Mouse (Mus musculus) liver, embryonic 14.5 days (tissue): ENCODE measurements around the gene Rab4a. TPM values are rescaled to one million over a fixed set of nuclear protein-coding genes. Genes with fewer than 3 reads are reported as not detected.

ENCODE experiments used
- ATAC-seq: fragments of 200-750 bp; cut with Nextera tagmentation; 2 replicates; pipeline ENCODE4 v1.8.0; 2017; ENCODE audit warnings: moderate number of reproducible peaks, mild to moderate bottlenecking, moderate library complexity; ENCODE audit not compliant: insufficient read depth
- DNase-seq, 3 experiments: peaks; one replicate each; pipeline ENCODE4 v3.0.0-alpha.2; 2012 to 2013; ENCODE audit warnings: low read depth in 3 of 3, low spot score in 3 of 3
- H3K27ac ChIP-seq: fragments of 300-500 bp; sonication (generic); 2 replicates; pipeline ENCODE4 v1.5.1; 2014; ENCODE audit warnings: moderate library complexity, mild to moderate bottlenecking, control low read depth, inconsistent platforms
- H3K27me3 ChIP-seq: fragments of 300-500 bp; sonication (generic); 2 replicates; pipeline ENCODE4 v1.6.1; 2014; ENCODE audit warnings: mild to moderate bottlenecking, low read length, moderate library complexity; ENCODE audit not compliant: control insufficient read depth, insufficient read depth
- H3K36me3 ChIP-seq: fragments of 300-500 bp; sonication (generic); replicated peaks from 2 replicates; pipeline ENCODE4 v1.6.1; 2014; ENCODE audit warnings: low read depth; ENCODE audit not compliant: control insufficient read depth, insufficient read depth
- H3K4me1 ChIP-seq, 2 experiments: fragments of 200-500 bp in 1 of 2; fragments of 300-500 bp in 1 of 2; sonication (generic) in 1 of 2; replicated peaks; 2 replicates each; pipeline ENCODE4 v1.6.1; 2012 to 2014; ENCODE audit warnings: antibody characterized with exemption in 1 of 2, inconsistent platforms in 1 of 2, low read length in 1 of 2; ENCODE audit not compliant: control insufficient read depth in 2 of 2, insufficient read depth in 2 of 2
- H3K4me2 ChIP-seq: fragments of 300-500 bp; sonication (generic); 2 replicates; pipeline ENCODE4 v1.6.1; 2014; ENCODE audit warnings: low read depth, mild to moderate bottlenecking, control low read depth, moderate library complexity
- H3K4me3 ChIP-seq, 2 experiments: fragments of 200-500 bp in 1 of 2; fragments of 300-500 bp in 1 of 2; sonication (generic) in 1 of 2; 2 replicates each; pipeline ENCODE4 v1.5.1; 2012 to 2014; ENCODE audit warnings: low read depth in 2 of 2, low read length in 2 of 2, mild to moderate bottlenecking in 2 of 2, control low read depth in 1 of 2, inconsistent platforms in 1 of 2, moderate library complexity in 1 of 2; ENCODE audit not compliant: insufficient read depth in 1 of 2
- H3K9ac ChIP-seq: fragments of 300-500 bp; sonication (generic); replicated peaks from 2 replicates; pipeline ENCODE4 v1.6.1; 2014; ENCODE audit warnings: mild to moderate bottlenecking, control low read depth, moderate library complexity
- H3K9me3 ChIP-seq: fragments of 300-500 bp; sonication (generic); 2 replicates; pipeline ENCODE4 v1.6.1; 2016; ENCODE audit warnings: low read length, mixed read lengths; ENCODE audit not compliant: control insufficient read depth
- CTCF ChIP-seq: IDR thresholded peaks from 2 replicates; pipeline ENCODE4 v1.5.1; 2016; ENCODE audit warnings: antibody characterized with exemption, low read depth, control low read depth
- EP300 ChIP-seq: IDR thresholded peaks from 2 replicates; pipeline ENCODE4 v1.6.1; 2016; ENCODE audit warnings: antibody characterized with exemption, low read depth
- WGBS: fragments of 180-500 bp; shearing (Covaris S2); extraction: QIAGEN DNeasy Blood & Tissue Kit; methylation state at CpG from one replicate; pipeline ENCODE4 v1.1.7; 2014; ENCODE audit not compliant: insufficient replicate concordance; 5-methylcytosine and 5-hydroxymethylcytosine counted together
- polyA plus RNA-seq, 2 experiments: library from polyadenylated mRNA; depleted of rRNA in 1 of 2; stranded (reverse) in 1 of 2; unstranded in 1 of 2; fragments of >200 nt; fragmentation: Nextera tagmentation in 1 of 2; extraction: Ambion mirVana in 1 of 2; gene quantifications; 2 replicates each; pipeline versions ENCODE4 v1.2.1 to v1.2.3; 2012 to 2014

Gene Rab4a
- polyA plus RNA-seq, 2 experiments = 12.9 to 23.7 TPM

DNA sequence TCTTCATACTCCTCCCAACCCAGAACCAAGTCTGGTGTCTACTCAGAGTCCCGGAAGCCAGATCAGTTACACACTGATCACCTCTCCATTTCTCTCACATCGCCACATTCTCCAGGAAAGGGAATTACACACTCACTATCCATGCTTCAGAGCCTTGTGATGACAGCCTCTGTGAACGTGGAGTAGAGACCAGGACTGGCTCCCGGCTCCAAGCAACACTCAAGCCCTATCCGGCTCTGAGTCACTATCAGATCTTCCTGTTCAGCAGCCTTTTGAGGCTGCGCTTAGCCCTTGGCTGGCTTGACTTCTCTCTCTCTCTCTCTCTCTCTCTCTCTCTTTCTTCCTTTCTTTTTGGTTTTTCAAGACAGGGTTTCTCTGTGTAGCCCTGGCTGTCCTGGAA, 67.6 kb downstream of the Rab4a start:
- Histone ChIP-seq H3K9ac (no peak overlapping the region), H3K27ac (no peak overlapping the region), H3K4me1 (0 out of 4 replicates have a peak, but pooled peaks cover 0 to 3% of the 10 kb centered on the region in 2 experiments), H3K27me3 (no peaks in the 10 kb centered on the region), H3K9me3 (no peaks in the 10 kb centered on the region), H3K4me2 (no peak overlapping the region), H3K4me3 (no peak overlapping the region), H3K36me3 (no peaks in the 10 kb centered on the region)
- WGBS = 56% methylated on average over 6 of the region's 6 CpGs
- ATAC-seq (no peak), DNase-seq (no peak)
- TF ChIP-seq EP300 = no peak
- TF ChIP-seq CTCF = no peak

DNA sequence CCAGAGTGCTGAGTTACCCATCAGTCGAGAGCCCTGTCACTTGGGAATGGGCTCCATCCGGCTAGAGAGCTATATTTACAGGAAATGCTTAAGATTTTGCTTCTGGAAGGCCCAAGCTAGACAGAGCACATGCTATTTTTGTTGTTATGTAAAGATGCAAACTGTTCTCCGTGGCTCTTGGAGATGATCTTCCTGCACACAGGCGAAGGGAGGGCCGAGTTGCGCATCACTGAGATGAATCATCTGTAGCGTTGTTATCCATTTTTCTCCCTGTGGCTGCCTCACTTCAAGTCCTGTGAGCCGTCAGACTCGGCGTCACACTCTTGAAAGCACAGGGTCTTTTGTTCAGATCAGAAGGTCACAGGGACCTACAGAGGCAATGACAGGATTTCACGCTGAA, 68.5 kb downstream of the Rab4a start:
- Histone ChIP-seq H3K4me2 (no peak overlapping the region), H3K4me1 (0 out of 4 replicates have a peak, but pooled peaks cover 0 to 3% of the 10 kb centered on the region in 2 experiments), H3K36me3 (no peaks in the 10 kb centered on the region), H3K9ac (no peak overlapping the region), H3K27ac (no peak overlapping the region), H3K9me3 (no peaks in the 10 kb centered on the region), H3K4me3 (no peak overlapping the region), H3K27me3 (no peaks in the 10 kb centered on the region)
- ATAC-seq = no peak
- no peak for TF ChIP-seq CTCF
- TF ChIP-seq EP300 = no peak
- WGBS = 72% methylated on average over 11 of the region's 11 CpGs
- no peak for DNase-seq

DNA sequence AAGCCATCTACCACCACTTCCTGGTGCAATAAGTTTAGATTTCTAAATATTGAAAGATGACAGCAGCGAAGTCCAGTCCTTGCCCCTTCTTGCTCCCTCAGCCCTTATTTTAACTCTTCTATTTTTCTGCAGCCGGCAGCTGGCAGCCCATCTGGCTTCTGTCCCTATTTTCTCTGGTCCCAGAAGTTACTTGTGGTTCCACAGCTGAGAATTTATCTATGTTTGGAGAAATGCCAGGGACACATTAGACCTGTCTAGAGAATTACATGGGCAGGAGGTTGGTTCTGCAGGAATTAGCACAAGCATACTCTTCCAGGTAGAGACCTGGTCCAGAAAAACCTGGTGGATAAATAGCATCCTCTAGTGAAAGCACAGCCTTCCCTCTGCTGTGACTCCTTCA, 72.1 kb downstream of the Rab4a start:
- TF ChIP-seq CTCF (no peak), EP300 (no peak)
- Histone ChIP-seq H3K9ac (no peak overlapping the region), H3K9me3 (no peaks in the 10 kb centered on the region), H3K4me2 (no peak overlapping the region), H3K4me1 (0 out of 4 replicates have a peak, but pooled peaks cover 0 to 3% of the 10 kb centered on the region in 2 experiments), H3K4me3 (no peak overlapping the region), H3K36me3 (no peaks in the 10 kb centered on the region), H3K27ac (no peak overlapping the region), H3K27me3 (no peaks in the 10 kb centered on the region)
- DNase-seq (no peak), ATAC-seq (no peak)
- WGBS = 62% methylated on average over 2 of the region's 2 CpGs

DNA sequence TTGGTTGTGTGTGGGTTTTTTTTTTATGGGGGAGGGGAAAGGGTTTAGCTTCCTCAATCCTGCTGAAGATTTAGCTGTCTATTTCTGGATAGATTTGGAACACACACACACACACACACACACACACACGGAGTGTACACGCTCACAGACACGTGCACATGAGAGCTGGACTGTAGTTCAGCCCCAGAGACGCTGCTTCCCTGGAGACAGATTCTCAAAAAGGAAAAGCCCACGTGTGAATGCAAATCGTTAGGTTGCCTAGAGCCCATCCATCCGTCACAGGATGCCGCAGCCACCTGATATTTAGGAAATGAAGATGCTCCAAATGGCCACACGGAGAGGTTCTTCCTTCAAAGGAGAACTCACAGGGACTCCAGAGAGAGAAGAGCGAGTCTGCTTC, 74.5 kb downstream of the Rab4a start:
- Histone ChIP-seq H3K4me2 (no peak overlapping the region), H3K4me1 (0 out of 4 replicates have a peak, but pooled peaks cover 0 to 3% of the 10 kb centered on the region in 2 experiments), H3K27ac (no peak overlapping the region), H3K9ac (no peak overlapping the region), H3K9me3 (no peaks in the 10 kb centered on the region), H3K36me3 (no peaks in the 10 kb centered on the region), H3K27me3 (peaks cover 3% of the 10 kb centered on the region; the same call in 1 of the 2 replicates), H3K4me3 (no peak overlapping the region)
- ATAC-seq = no peak
- no peak for TF ChIP-seq CTCF
- TF ChIP-seq EP300 = no peak
- no peak for DNase-seq
- WGBS = 40% methylated on average over 10 of the region's 10 CpGs

DNA sequence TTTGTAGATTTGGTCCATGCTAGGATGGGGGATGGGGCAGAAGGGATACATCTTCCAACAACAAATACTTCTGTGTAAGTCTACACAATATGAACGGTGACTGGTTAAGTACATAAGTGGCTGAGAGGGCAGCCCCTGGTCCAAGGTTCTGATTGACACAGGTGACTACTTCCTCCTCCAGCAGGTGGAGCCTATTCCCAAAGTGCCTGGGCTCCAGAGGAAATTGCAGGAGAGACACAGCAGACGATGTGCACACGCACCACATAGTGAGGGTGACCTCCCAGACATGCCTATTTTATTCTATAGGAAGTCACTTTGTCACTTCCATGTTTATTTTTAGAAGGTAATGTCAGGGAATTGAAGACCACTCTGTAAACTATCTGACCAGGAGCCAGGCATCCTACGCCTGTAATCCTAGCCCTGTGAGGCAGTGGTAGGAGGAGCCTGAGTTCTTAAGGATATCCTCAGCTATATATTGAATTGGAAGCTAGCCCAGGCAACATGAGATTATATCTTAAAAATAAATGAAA, 75.1 kb downstream of the Rab4a start:
- H3K9ac ChIP-seq = no peak overlapping the region
- H3K4me1 ChIP-seq = 0 out of 4 replicates have a peak, but pooled peaks cover 0 to under 1% of the 10 kb centered on the region in 2 experiments
- H3K27ac ChIP-seq = no peak overlapping the region
- H3K4me3 ChIP-seq = no peak overlapping the region
- 28% methylated on average over 4 of the region's 4 CpGs for WGBS
- no peak for ATAC-seq
- H3K4me2 ChIP-seq = no peak overlapping the region
- no peaks in the 10 kb centered on the region for H3K36me3 ChIP-seq
- peaks cover 3% of the 10 kb centered on the region; the same call in 1 of the 2 replicates for H3K27me3 ChIP-seq
- H3K9me3 ChIP-seq = no peaks in the 10 kb centered on the region
- TF ChIP-seq CTCF (peak; percentile 20; the same call in 1 of the 2 replicates), EP300 (no peak)
- no peak for DNase-seq
